Mouse (Mus musculus) CH12.LX (cell line): ENCODE data around the gene Mxra8.

Experiments used
- CTCF ChIP-seq, 2 experiments: IDR thresholded peaks in 1 of 2; conservative IDR thresholded peaks in 1 of 2; 2 replicates each; pipeline ENCODE4 v1.5.1; 2011 to 2012; ENCODE audit warnings: low read depth in 2 of 2, low read length in 2 of 2, improper control_type of control experiment in 1 of 2, inconsistent platforms in 1 of 2, mild to moderate bottlenecking in 1 of 2, moderate library complexity in 1 of 2
- E2F4 ChIP-seq: IDR thresholded peaks from 2 replicates; pipeline ENCODE4 v1.6.1; 2011; ENCODE audit warnings: low read depth, low read length, improper control_type of control experiment; ENCODE audit not compliant: insufficient replicate concordance
- ELF1 ChIP-seq: IDR thresholded peaks from 2 replicates; pipeline ENCODE4 v1.6.1; 2014; ENCODE audit warnings: low read depth, mild to moderate bottlenecking, inconsistent platforms, low read length, improper control_type of control experiment
- ETS1 ChIP-seq: conservative IDR thresholded peaks from 2 replicates; pipeline ENCODE4 v1.6.1; 2012; ENCODE audit warnings: low read depth, mild to moderate bottlenecking, inconsistent platforms, low read length, improper control_type of control experiment, moderate library complexity
- GABPA ChIP-seq: IDR thresholded peaks from 2 replicates; pipeline ENCODE4 v1.6.1; 2012; ENCODE audit warnings: low read depth, low read length, improper control_type of control experiment, inconsistent platforms; ENCODE audit not compliant: insufficient replicate concordance
- MAFK ChIP-seq: IDR thresholded peaks from 2 replicates; pipeline ENCODE4 v1.6.1; 2011; ENCODE audit warnings: low read length, improper control_type of control experiment; ENCODE audit not compliant: insufficient replicate concordance
- NELFE ChIP-seq: IDR thresholded peaks from 2 replicates; pipeline ENCODE4 v1.6.1; 2011; ENCODE audit warnings: low read depth, low read length, improper control_type of control experiment
- PAX5 ChIP-seq: IDR thresholded peaks from 2 replicates; pipeline ENCODE4 v1.6.1; 2012; ENCODE audit warnings: low read length, inconsistent platforms, mixed read lengths
- POLR2A ChIP-seq: IDR thresholded peaks from 2 replicates; pipeline ENCODE4 v1.6.1; 2011; ENCODE audit warnings: low read depth, mild to moderate bottlenecking, improper control_type of control experiment, low read length
- POLR2AphosphoS2 ChIP-seq: IDR thresholded peaks from 2 replicates; pipeline ENCODE4 v1.6.1; 2011; ENCODE audit warnings: low read depth, low read length, improper control_type of control experiment
- USF1 ChIP-seq: IDR thresholded peaks from 2 replicates; pipeline ENCODE4 v1.6.1; 2014; ENCODE audit warnings: low read depth, mild to moderate bottlenecking, inconsistent platforms, low read length, improper control_type of control experiment
- USF2 ChIP-seq: conservative IDR thresholded peaks from 2 replicates; pipeline ENCODE4 v1.6.1; 2011; ENCODE audit warnings: low read depth, low read length, improper control_type of control experiment
- ZKSCAN1 ChIP-seq: IDR thresholded peaks from 2 replicates; pipeline ENCODE4 v1.6.1; 2012; ENCODE audit warnings: low read depth, inconsistent platforms, low read length, improper control_type of control experiment, borderline replicate concordance
- ZNF384 ChIP-seq: IDR thresholded peaks from 2 replicates; pipeline ENCODE4 v1.6.1; 2012; ENCODE audit warnings: low read depth, low read length, improper control_type of control experiment, inconsistent platforms

GRCm38 (mm10) chr4:155888181-155888580 lies 48.7 kb downstream of the Mxra8 start:
- TF ChIP-seq CTCF (conservative IDR thresholded peaks at IDR 0.05 in 1 of 2, IDR thresholded peaks at IDR 0.05 in 1 of 2; ENCODE audit: low read depth in 2 of 2, low read length in 2 of 2): no peak
- TF ChIP-seq MAFK: no peak
- TF ChIP-seq POLR2A: no peak
- TF ChIP-seq ELF1: no peak
- no peak for TF ChIP-seq ETS1
- no peak for TF ChIP-seq POLR2AphosphoS2
- no peak for TF ChIP-seq ZNF384
- TF ChIP-seq USF1: no peak
- TF ChIP-seq USF2: no peak
- TF ChIP-seq PAX5: no peak
- TF ChIP-seq ZKSCAN1: no peak
- TF ChIP-seq GABPA: no peak
- TF ChIP-seq E2F4: no peak
- no peak for TF ChIP-seq NELFE
